Mouse (Mus musculus) lung, postnatal 25 days (tissue): ENCODE measurements at regions not wholly inside any gene's neighbourhood (a gene's known extent, or its start where the extent isn't known, plus 50 kb on each side); places are given as distances from the start of the nearest gene placed in this dataset.

Experiments used
- DNase-seq: peaks from one replicate; pipeline ENCODE4 v3.0.0; 2022; ENCODE audit warnings: low spot score

GRCm38 (mm10) chr10:60936659-60937516 is 105.5 kb upstream of the Unc5b start:
- no peak for DNase-seq

GRCm38 (mm10) chr10:60934297-60935286 is 103.2 kb upstream of the Unc5b start:
- DNase-seq, result peak; percentile 83

GRCm38 (mm10) chr10:60933891-60934290 is 102.5 kb upstream of the Unc5b start:
- DNase-seq, result peak; percentile 21

- no peak for DNase-seq
Measured at GRCm38 (mm10) chr10:60932855-60933254, 101.5 kb upstream of the Unc5b start.

GRCm38 (mm10) chr10:60931891-60932378 is 100.6 kb upstream of the Unc5b start:
- no peak for DNase-seq

GRCm38 (mm10) chr10:60928646-60929045 is 97.3 kb upstream of the Unc5b start:
- no peak for DNase-seq

GRCm38 (mm10) chr10:60928164-60928563 is 96.8 kb upstream of the Unc5b start:
- DNase-seq, result no peak

- no peak for DNase-seq
Measured at GRCm38 (mm10) chr10:60926632-60927031, 95.3 kb upstream of the Unc5b start.

- no peak for DNase-seq
Measured at GRCm38 (mm10) chr10:60925644-60926043, 94.3 kb upstream of the Unc5b start.

- DNase-seq, result no peak
Measured at GRCm38 (mm10) chr10:60925198-60925597, 93.8 kb upstream of the Unc5b start.

- no peak for DNase-seq
Measured at GRCm38 (mm10) chr10:60923806-60924205, 92.4 kb upstream of the Unc5b start.

- no peak for DNase-seq
Measured at GRCm38 (mm10) chr10:60920621-60921020, 89.2 kb upstream of the Unc5b start.

GRCm38 (mm10) chr10:60918020-60918419 is 86.6 kb upstream of the Unc5b start:
- no peak for DNase-seq

GRCm38 (mm10) chr10:60914391-60914790 is 83.0 kb upstream of the Unc5b start:
- no peak for DNase-seq

GRCm38 (mm10) chr10:60913456-60913900 is 82.1 kb upstream of the Unc5b start:
- DNase-seq, result no peak

- no peak for DNase-seq
Measured at GRCm38 (mm10) chr10:60904351-60904750, 73.0 kb upstream of the Unc5b start.

GRCm38 (mm10) chr10:60900992-60901391 is 69.6 kb upstream of the Unc5b start:
- DNase-seq, result no peak

- no peak for DNase-seq
Measured at GRCm38 (mm10) chr10:60893810-60894147, 62.4 kb upstream of the Unc5b start.

- no peak for DNase-seq
Measured at GRCm38 (mm10) chr10:60893130-60893809, 61.9 kb upstream of the Unc5b start.

GRCm38 (mm10) chr10:60892730-60893129 is 61.3 kb upstream of the Unc5b start:
- peak; percentile 41 for DNase-seq

GRCm38 (mm10) chr10:60891476-60892170 is 60.2 kb upstream of the Unc5b start:
- DNase-seq, result no peak
